Mouse (Mus musculus): ENCODE measurements around the gene Dlx5.

DNA sequence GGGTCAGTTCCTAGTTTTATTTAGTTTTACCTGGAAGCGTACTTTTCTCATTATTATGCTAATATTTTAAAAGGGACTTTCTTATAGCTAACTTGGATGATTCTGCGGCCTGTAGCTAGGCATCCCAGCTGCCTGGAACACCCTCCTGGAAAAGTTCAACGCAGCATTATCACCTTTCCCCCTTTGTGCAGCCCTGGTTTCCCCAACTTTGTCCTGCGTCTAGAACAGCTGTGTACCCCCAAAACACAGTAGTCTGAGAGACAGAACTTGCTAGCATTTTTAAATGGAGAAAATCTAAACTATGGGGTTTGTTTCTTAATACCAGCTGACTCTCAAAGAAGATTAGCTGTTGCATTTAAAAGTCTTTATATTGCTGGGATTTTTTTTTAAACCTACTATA is 33.3 kb downstream of the Dlx5 start:
- no peak for TF ChIP-seq CTCF (IDR thresholded peaks at IDR 0.05; ENCODE audit: control insufficient read depth, insufficient read depth, insufficient replicate concordance, low read depth, low read length)
- TF ChIP-seq POLR2A (IDR thresholded peaks at IDR 0.05; ENCODE audit: control insufficient read depth, low read depth, low read length), result no peak
